Comparison of ENCODE assay signal across 9 mouse cellular contexts in genomic region chr5:148633999-148634398, GRCm38 (mm10).
DNase-seq lines count a peak whose midpoint lies in the region; ATAC-seq and TF ChIP-seq lines count a peak whose summit lies in the region.
"Had no signal": no experiment of that assay in that cellular context is flagged by ENCODE, and none has a peak within 500 bp of the region (broad histone marks: within the 10 kb centered on the region; RNA-seq: fewer than 3 reads in every experiment).

No protein-coding gene starts in this region.

- DNase-seq in hindbrain, embryonic 14.5 days (ENCODE audit: low spot score): no peak
- peak; percentile 48 for DNase-seq in A20 (ENCODE audit: low read depth, low spot score)
- DNase-seq in embryonic facial prominence, embryonic 14.5 days (ENCODE audit: low spot score): peak; percentile 33
- peak; percentile 65 for DNase-seq in lung, postnatal 0 days (ENCODE audit: low spot score)
- DNase-seq in layer of hippocampus, adult 8-10 months (ENCODE audit: low spot score in 2 of 2): no peak
- no peak for DNase-seq in embryo, embryonic 10.5 days (ENCODE audit: low spot score)
- DNase-seq in thymus, postnatal 36 days: no peak

- 0 out of 2 replicates have a peak, but pooled peaks have one; percentile 11 for ATAC-seq in hindbrain, embryonic 14.5 days (ENCODE audit: low FRiP score)
- no peak; the same call in 1 of the 2 replicates for ATAC-seq in hindbrain, embryonic 16.5 days
- peak; percentile 28; the same call in 1 of the 2 replicates for ATAC-seq in embryonic facial prominence, embryonic 14.5 days (ENCODE audit: low read depth)
- peak; percentile 29 for ATAC-seq in lung, postnatal 0 days

- H3K9ac ChIP-seq in hindbrain, embryonic 14.5 days: no peak overlapping the region
- no peak overlapping the region for H3K9ac ChIP-seq in hindbrain, embryonic 16.5 days (ENCODE audit: low read depth, low read length)
- no peak overlapping the region for H3K9ac ChIP-seq in embryonic facial prominence, embryonic 14.5 days (ENCODE audit: low read depth, low read length)
- H3K9ac ChIP-seq in lung, postnatal 0 days (replicated peaks; ENCODE audit: low read depth): no peak overlapping the region

- no peak overlapping the region for H3K4me2 ChIP-seq in hindbrain, embryonic 14.5 days (replicated peaks)
- no peak overlapping the region for H3K4me2 ChIP-seq in hindbrain, embryonic 16.5 days (ENCODE audit: low read length)
- no peak overlapping the region for H3K4me2 ChIP-seq in embryonic facial prominence, embryonic 14.5 days (ENCODE audit: low read depth, low read length)
- H3K4me2 ChIP-seq in lung, postnatal 0 days (replicated peaks; ENCODE audit: low read depth, low read length): no peak overlapping the region

- no peak for TF ChIP-seq CTCF in lung, postnatal 0 days (IDR thresholded peaks at IDR 0.05)

- H3K36me3 ChIP-seq in hindbrain, embryonic 14.5 days (replicated peaks; ENCODE audit: control insufficient read depth, insufficient read depth): no peaks in the 10 kb centered on the region
- H3K36me3 ChIP-seq in hindbrain, embryonic 16.5 days (ENCODE audit: control insufficient read depth, insufficient read depth, low read length): no peaks in the 10 kb centered on the region
- H3K36me3 ChIP-seq in embryonic facial prominence, embryonic 14.5 days (ENCODE audit: control insufficient read depth, insufficient read depth, low read length): no peaks in the 10 kb centered on the region
- H3K36me3 ChIP-seq in lung, postnatal 0 days (ENCODE audit: insufficient read depth, low read length): no peaks in the 10 kb centered on the region

- H3K27me3 ChIP-seq in hindbrain, embryonic 14.5 days (ENCODE audit: control insufficient read depth, insufficient read depth, low read length): no peaks in the 10 kb centered on the region
- H3K27me3 ChIP-seq in hindbrain, embryonic 16.5 days (replicated peaks; ENCODE audit: control insufficient read depth, insufficient read depth, low read length): no peaks in the 10 kb centered on the region
- H3K27me3 ChIP-seq in embryonic facial prominence, embryonic 14.5 days (replicated peaks; ENCODE audit: control insufficient read depth, insufficient read depth, low read length): no peaks in the 10 kb centered on the region
- H3K27me3 ChIP-seq in lung, postnatal 0 days (replicated peaks; ENCODE audit: insufficient read depth, low read length): no peaks in the 10 kb centered on the region

- H3K4me3 ChIP-seq in hindbrain, embryonic 14.5 days (replicated peaks; ENCODE audit: low read length): no peak overlapping the region
- no peak overlapping the region for H3K4me3 ChIP-seq in hindbrain, embryonic 16.5 days (ENCODE audit: low read length)
- H3K4me3 ChIP-seq in embryonic facial prominence, embryonic 14.5 days (ENCODE audit: low read depth, low read length): no peak overlapping the region
- no peak overlapping the region for H3K4me3 ChIP-seq in lung, postnatal 0 days (ENCODE audit: low read depth, low read length)
- H3K4me3 ChIP-seq: erythroblast, embryonic 14.5 days had no signal

- peaks cover 11% of the 10 kb centered on the region for H3K4me1 ChIP-seq in hindbrain, embryonic 14.5 days (replicated peaks; ENCODE audit: control insufficient read depth, insufficient read depth, low read length)
- H3K4me1 ChIP-seq in hindbrain, embryonic 16.5 days (ENCODE audit: control insufficient read depth, insufficient read depth, low read depth, low read length): peaks cover 9% of the 10 kb centered on the region
- peaks cover 14% of the 10 kb centered on the region for H3K4me1 ChIP-seq in embryonic facial prominence, embryonic 14.5 days (ENCODE audit: control insufficient read depth, insufficient read depth, low read length)
- peaks cover 16% of the 10 kb centered on the region; the same call in 1 of the 2 replicates for H3K4me1 ChIP-seq in lung, postnatal 0 days (ENCODE audit: insufficient read depth, low read depth, low read length)

- no peak for TF ChIP-seq EP300 in lung, postnatal 0 days (IDR thresholded peaks at IDR 0.05)

- WGBS in hindbrain, embryonic 14.5 days: 54% methylated on average over 5 of the region's 5 CpGs
- 43% methylated on average over 5 of the region's 5 CpGs for WGBS in hindbrain, embryonic 16.5 days
- WGBS in embryonic facial prominence, embryonic 14.5 days: 47% methylated on average over 5 of the region's 5 CpGs
- 32% methylated on average over 5 of the region's 5 CpGs for WGBS in lung, postnatal 0 days

- H3K9me3 ChIP-seq in hindbrain, embryonic 14.5 days (ENCODE audit: control insufficient read depth, low read length): no peaks in the 10 kb centered on the region
- H3K9me3 ChIP-seq in hindbrain, embryonic 16.5 days (ENCODE audit: control insufficient read depth, low read length): no peaks in the 10 kb centered on the region
- no peaks in the 10 kb centered on the region for H3K9me3 ChIP-seq in embryonic facial prominence, embryonic 14.5 days (ENCODE audit: control insufficient read depth, low read length)
- no peaks in the 10 kb centered on the region for H3K9me3 ChIP-seq in lung, postnatal 0 days (ENCODE audit: low read length)

- H3K27ac ChIP-seq in hindbrain, embryonic 14.5 days: peak overlapping the region; percentile 14; the same call in 1 of the 2 replicates
- no peak overlapping the region for H3K27ac ChIP-seq in hindbrain, embryonic 16.5 days (ENCODE audit: low read depth, low read length)
- H3K27ac ChIP-seq in embryonic facial prominence, embryonic 14.5 days (replicated peaks; ENCODE audit: low read depth, low read length): no peak overlapping the region
- H3K27ac ChIP-seq in lung, postnatal 0 days (ENCODE audit: low read length): peak overlapping the region; percentile 47; the same call in 1 of the 2 replicates

Comparison
In these comparisons a context has a peak if more than half of its experiments do, and no peak if none do; other contexts are left out.
1. H3K27ac ChIP-seq: peak in hindbrain, embryonic 14.5 days (single experiment) and lung, postnatal 0 days (single experiment); none in hindbrain, embryonic 16.5 days (single experiment) and embryonic facial prominence, embryonic 14.5 days (single experiment).
2. DNase-seq: peak in A20 (single experiment), embryonic facial prominence, embryonic 14.5 days (single experiment) and lung, postnatal 0 days (single experiment); none in hindbrain, embryonic 14.5 days (single experiment), layer of hippocampus, adult 8-10 months (0 of 2), embryo, embryonic 10.5 days (single experiment) and thymus, postnatal 36 days (0 of 2).